Mouse (Mus musculus) heart, adult 9 months (tissue): Measurements from ENCODE around the gene Olfr202.
"Not testable (repeated sequence)": the region's sequence is repeated elsewhere in the genome, so short reads cannot be mapped to it uniquely, and the experiment has no call there.

Source experiments
- DNase-seq, 2 experiments: peaks; one replicate each; pipeline ENCODE4 v3.0.0; 2022; ENCODE audit warnings: low spot score in 2 of 2

Gene Olfr202

GRCm38 (mm10) chr16:59286693-59287092 lies at the start of gene Olfr202:
Gene Olfr202 (minus strand): TSS chr16:59286793.
- no peak for DNase-seq

GRCm38 (mm10) chr16:59331038-59331437 lies 44.4 kb upstream of the Olfr202 start, which contains the start of gene Olfr205:
Gene Olfr205 (minus strand): TSS chr16:59331138.
- DNase-seq: no peak

- DNase-seq: not testable (repeated sequence)
These were observed 36.7 kb upstream of the Olfr202 start for GRCm38 (mm10) chr16:59323262-59323661.

GRCm38 (mm10) chr16:59318148-59318547 lies 31.6 kb upstream of the Olfr202 start, which contains the start of gene Olfr204:
Gene Olfr204 (minus strand): TSS chr16:59318248.
- DNase-seq: no peak

GRCm38 (mm10) chr16:59298581-59298980 lies 12.0 kb upstream of the Olfr202 start, which contains the start of gene Olfr203:
Gene Olfr203 (plus strand): TSS chr16:59298881.
- DNase-seq: no peak

DNA sequence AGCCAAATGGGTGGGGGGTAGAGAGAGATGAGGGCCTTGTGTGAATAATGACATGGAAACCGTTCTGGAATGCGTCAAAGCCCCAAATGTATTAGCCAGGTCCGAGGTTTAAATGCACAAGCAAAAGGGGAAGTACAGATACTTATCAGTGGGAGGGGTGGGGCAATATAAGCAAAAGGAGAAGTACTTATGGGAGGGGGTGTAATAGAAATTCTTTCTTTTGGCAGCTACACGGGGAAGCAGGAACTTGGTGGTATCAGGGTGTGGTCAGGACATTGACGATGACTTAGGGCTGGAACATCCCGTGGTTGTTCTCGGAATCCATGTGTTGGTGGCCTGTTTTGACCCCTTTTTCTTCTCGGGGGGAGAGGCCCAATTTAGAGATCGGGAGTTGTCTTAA lies 983 bp upstream of the Olfr202 start:
- not testable (repeated sequence) for DNase-seq

- DNase-seq: no peak
These were observed 3.1 kb downstream of the Olfr202 start for GRCm38 (mm10) chr16:59283476-59283875.

DNA sequence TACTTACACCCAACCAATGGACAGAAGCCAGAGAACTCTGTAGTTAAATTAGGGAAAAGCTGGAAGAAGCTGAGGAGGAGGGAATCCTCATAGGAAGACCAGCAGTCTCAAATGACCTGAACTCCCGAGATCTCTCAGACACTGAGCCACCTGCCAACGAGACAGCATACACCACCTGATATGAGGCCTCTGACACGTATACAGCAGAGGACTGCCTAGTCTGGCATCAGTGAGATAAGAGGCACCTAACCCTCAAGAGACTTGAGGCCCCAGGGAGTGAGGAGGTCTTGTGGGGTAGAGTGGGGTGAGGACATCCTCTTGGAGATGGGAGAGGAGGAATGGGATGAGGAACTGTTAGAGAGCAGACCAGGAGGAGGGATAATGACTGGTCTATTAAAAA lies 6.1 kb downstream of the Olfr202 start:
- DNase-seq: no peak

DNA sequence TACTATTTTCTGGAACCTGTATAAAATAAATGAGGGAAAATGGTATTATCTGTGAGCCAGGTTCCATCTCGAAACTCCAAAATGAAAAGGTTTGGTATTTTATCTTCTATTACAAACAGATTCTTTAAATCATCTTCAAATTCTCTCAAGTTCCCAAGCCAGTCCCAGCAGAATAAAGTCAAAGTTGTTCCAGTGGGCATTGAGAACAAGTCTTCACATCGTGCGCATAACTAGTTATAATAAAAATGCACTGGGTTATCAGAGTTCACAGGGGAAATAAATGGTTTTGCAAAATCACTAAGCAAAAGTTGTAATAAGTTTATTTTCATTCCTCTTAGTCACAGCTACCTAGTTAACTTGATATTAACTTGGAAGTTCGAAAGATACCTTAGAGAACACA lies 14.1 kb downstream of the Olfr202 start, which contains the start of gene Olfr201:
TSS of gene Olfr201 (minus strand) at position 101 of the 400 bp plus-strand sequence.
- DNase-seq: not testable (repeated sequence)

- DNase-seq: not testable (repeated sequence)
These were observed 17.5 kb downstream of the Olfr202 start for GRCm38 (mm10) chr16:59269097-59269496.

DNA sequence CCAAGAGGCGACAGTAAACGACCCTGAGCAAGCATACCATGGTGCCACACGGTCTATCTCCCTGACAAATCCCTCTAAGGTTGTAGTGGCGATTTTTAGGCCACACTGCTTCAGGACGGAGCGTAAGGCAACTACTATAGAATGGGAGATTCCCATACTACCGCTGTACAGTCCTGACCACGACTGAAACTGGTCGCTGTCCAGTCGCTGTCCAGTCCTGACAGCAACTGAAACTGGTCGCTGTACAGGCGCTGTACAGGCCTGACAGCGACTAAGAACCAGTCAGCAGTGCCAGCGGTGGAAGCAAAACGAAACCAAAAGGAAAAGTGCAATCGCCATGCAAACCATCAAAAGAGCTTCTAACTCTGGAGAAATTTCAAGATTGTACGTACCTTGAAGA lies 36.9 kb downstream of the Olfr202 start:
- DNase-seq: no peak
